Mouse (Mus musculus) Patski (cell line): Measurements from ENCODE around the gene Ccl25. TPM values are rescaled to one million over a fixed set of nuclear protein-coding genes. Genes with fewer than 3 reads are reported as not detected.

ENCODE experiments used
- ATAC-seq: fragments of 100-300 bp; one replicate; pipeline ENCODE4 v1.8.0; 2021
- CTCF ChIA-PET: fragments of 350-600 bp; sonication (Branson Sonifier 250); formaldehyde crosslinking; loops from one replicate; lab custom pipeline; 2022; ENCODE audit warnings: inconsistent platforms; lab: Charles Lee
- POLR2A ChIA-PET: fragments of 350-600 bp; sonication (Branson Sonifier 250); formaldehyde crosslinking; loops from one replicate; lab custom pipeline; 2022; ENCODE audit warnings: antibody characterized with exemption, inconsistent platforms; lab: Charles Lee
- DNase-seq: peaks from one replicate; pipeline ENCODE4 v3.0.0-alpha.2; 2011; ENCODE audit warnings: low read depth, low spot score
- H3K27me3 ChIP-seq: fragments of 371-371 bp; one replicate; pipeline ENCODE4 v1.5.1; 2021
- CTCF ChIP-seq: fragments of 100-300 bp; IDR thresholded peaks from one replicate; pipeline ENCODE4 v1.5.1; 2021
- in situ Hi-C: fragments of 300-500 bp; cut with MboI; formaldehyde crosslinking; loops from 3 replicates; pipeline ENCODE4 v1.11.1; 2018; ENCODE audit warnings: low pct_unique_long_range_greater_than_20kb, mixed read lengths
- polyA plus RNA-seq: library from polyadenylated mRNA; unstranded; gene quantifications from one replicate; pipeline ENCODE4 v1.2.3, GENCODE M21; 2021

Gene Ccl25
- polyA plus RNA-seq, 1 experiment from 2014 or later = 5.6 TPM

DNA sequence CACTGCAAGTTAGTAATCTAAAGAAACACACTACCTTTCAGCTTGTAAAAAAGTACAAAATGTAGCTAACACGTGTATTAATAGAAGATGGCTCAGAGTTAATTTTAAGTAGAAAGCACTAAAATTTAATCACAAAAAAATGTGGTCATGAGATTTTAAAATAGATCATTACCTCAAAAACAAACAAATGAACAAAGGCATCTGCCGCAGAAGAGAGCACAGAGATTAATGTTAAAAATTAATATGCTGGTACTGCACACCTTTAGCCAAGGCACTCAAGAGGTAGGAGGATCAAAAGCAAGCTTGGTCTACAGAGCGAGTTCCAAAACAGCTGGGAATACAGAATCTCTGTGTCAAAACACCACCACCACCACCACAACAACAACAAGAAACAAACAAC lies 10.2 kb upstream of the Ccl25 start:
- no peaks in the 10 kb centered on the region for H3K27me3 ChIP-seq
- no peak for TF ChIP-seq CTCF
- ATAC-seq = no peak
- DNase-seq = no peak
- ChIA-PET POLR2A (no interaction called here), CTCF (interaction anchor here (1.3 kb wide), 1 partner anchor 16 kb away, joined by 3 read pairs; no protein-coding TSS in a partner anchor)
- in situ Hi-C loops = no loop called here

DNA sequence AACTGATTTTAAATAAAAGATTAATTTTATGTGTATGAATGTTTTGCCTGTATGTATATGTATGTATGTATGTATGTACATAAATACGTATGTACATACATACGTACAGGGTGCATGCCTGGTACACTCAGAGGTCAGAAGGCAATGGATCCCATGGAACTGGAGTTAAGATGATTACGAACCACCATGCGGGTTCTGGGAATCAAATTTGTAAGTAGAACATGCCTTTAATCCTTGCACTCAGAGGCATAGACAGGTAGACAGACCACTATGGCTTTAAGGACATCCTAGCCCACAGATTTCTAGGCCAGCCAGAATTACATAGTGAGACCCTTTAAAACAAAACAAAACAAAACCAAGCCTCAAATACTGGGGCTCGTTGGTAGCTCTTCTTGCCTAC lies 6.9 kb upstream of the Ccl25 start:
- no peak for TF ChIP-seq CTCF
- DNase-seq (no peak), ATAC-seq (no peak)
- in situ Hi-C loops = no loop called here
- POLR2A ChIA-PET = interaction anchor here (1.1 to 1.2 kb wide), 2 partner anchors 22 to 34 kb away, joined by 3 read pairs; no protein-coding TSS in a partner anchor
- CTCF ChIA-PET = interaction anchor here (1.3 kb wide), 1 partner anchor 87 kb away, joined by 3 read pairs; no protein-coding TSS in a partner anchor
- H3K27me3 ChIP-seq = no peaks in the 10 kb centered on the region

DNA sequence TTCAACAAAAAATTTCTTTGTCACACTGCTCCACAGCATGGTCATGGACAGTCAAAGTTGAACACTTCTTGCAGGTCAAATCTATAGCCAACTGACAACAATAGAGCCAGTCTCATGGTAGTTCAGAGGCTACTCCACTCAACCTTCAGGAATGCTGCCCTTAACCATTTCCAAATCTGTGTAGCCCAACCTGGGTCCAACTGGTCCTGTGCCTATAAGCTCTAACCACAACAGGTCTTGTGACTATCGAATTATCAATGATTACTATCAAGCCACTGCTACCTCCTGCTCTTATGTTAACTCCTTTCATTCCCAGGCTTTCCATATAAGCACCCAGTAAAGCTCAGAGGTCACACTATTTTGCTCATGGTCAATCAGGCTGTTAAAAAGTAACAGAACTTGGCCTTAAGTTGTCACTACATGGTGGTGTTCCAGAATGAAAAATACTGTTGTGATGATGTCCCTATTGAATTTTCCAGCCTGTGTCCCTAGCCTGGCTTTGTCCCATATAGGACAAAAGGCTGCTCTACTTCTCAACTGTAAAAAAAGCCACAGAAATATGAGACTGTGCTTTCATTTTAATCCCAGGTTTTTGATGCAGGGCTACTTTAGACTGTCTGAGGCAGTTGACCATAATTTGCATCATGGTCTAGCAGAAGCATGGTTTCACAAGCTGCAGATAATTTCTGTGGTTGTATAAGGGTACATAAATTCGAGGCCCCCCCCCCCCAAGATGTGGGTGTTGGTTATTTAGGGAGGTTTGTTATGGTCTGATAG lies 6.0 kb upstream of the Ccl25 start:
- POLR2A ChIA-PET = interaction anchor here (0.5 to 1.1 kb wide), 2 partner anchors 22 to 115 kb away, joined by 3 read pairs; no protein-coding TSS in a partner anchor
- peak; percentile 38 for ATAC-seq
- CTCF ChIA-PET = interaction anchor here (1.3 kb wide), 1 partner anchor 87 kb away, joined by 3 read pairs; no protein-coding TSS in a partner anchor
- no peak for DNase-seq
- in situ Hi-C loops = no loop called here
- TF ChIP-seq CTCF = no peak
- no peaks in the 10 kb centered on the region for H3K27me3 ChIP-seq

GRCm38 (mm10) chr8:4319573-4319872 lies 5.5 kb upstream of the Ccl25 start:
- in situ Hi-C loops = no loop called here
- DNase-seq (no peak), ATAC-seq (no peak)
- ChIA-PET CTCF (no interaction called here), POLR2A (no interaction called here)
- no peak for TF ChIP-seq CTCF
- no peaks in the 10 kb centered on the region for H3K27me3 ChIP-seq

DNA sequence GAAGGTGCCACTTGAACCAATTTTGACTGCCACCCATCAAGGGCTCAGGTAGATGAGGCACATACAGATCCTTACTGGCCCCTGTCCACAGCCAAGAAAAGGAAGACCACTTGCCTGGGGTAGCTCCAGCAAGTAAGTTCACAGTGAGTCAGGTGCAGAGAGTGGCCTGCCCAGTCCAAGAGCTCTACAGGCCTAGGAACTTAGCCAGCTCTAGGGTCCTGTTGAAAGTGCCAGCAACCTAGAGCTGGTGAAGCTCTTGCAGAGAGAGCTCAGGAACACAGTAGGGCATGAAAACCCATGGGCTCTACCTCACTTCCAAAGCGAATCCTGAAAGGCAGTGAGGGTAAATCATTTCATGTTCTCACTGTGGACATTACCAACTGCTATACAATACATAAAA lies 4.6 kb upstream of the Ccl25 start:
- POLR2A ChIA-PET = interaction anchor here (1.3 kb wide), 1 partner anchor 9 kb away, joined by 4 read pairs; no protein-coding TSS in a partner anchor
- CTCF ChIA-PET = interaction anchor here (0.7 kb wide), 1 partner anchor 20 kb away, joined by 3 read pairs; no protein-coding TSS in a partner anchor
- TF ChIP-seq CTCF = no peak
- DNase-seq = no peak
- in situ Hi-C loops = loop anchor here (5.0 kb wide), 1 partner anchor 43 kb away; the partner anchor contains the start of gene Timm44
- ATAC-seq = no peak
- no peaks in the 10 kb centered on the region for H3K27me3 ChIP-seq

DNA sequence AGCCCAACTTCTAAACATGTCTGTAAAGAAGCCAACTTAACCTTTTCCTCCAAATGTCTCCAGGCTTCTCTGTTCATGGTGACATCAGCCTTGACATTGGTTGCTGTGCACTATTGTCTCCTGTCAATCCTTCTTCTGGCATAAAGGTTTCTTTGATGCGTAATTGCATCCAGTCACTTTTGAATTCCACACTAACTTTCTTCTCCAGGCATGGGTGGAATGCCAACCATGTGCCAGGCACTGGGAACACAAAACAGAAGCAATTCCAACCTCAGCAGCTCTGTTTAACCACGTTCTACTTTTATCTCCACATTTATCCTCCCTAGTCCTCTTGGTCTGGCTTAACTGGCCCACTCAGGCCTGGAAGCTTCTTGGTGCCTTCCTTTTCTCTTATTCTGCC lies 4.0 kb upstream of the Ccl25 start:
- POLR2A ChIA-PET = interaction anchor here (1.2 to 1.3 kb wide), 2 partner anchors 9 to 65 kb away, joined by 3 to 4 read pairs; no protein-coding TSS in a partner anchor
- CTCF ChIA-PET = interaction anchor here (0.7 to 2.4 kb wide), 6 partner anchors 9 to 70 kb away, joined by 3 to 39 read pairs (median 13); partner anchors contain the start of gene Ctxn1
- in situ Hi-C loops = loop anchor here (5.0 kb wide), 1 partner anchor 44 kb away; the partner anchor contains the start of gene Timm44
- no peak for ATAC-seq
- no peak for DNase-seq
- H3K27me3 ChIP-seq = no peaks in the 10 kb centered on the region
- no peak for TF ChIP-seq CTCF

- ChIA-PET CTCF (interaction anchor here (0.6 to 2.4 kb wide), 28 partner anchors 10 to 647 kb away, joined by 3 to 39 read pairs (median 4); partner anchors contain the start of genes Ctxn1, Snapc2 and Trappc5), POLR2A (interaction anchor here (1.2 kb wide), 1 partner anchor 66 kb away, joined by 3 read pairs; no protein-coding TSS in a partner anchor)
- DNase-seq (no peak), ATAC-seq (no peak)
- H3K27me3 ChIP-seq = no peaks in the 10 kb centered on the region
- in situ Hi-C loops = loop anchor here (5.0 kb wide), 1 partner anchor 45 kb away; the partner anchor contains the start of gene Timm44
- peak; percentile 94 for TF ChIP-seq CTCF
These were observed 2.5 kb upstream of the Ccl25 start for GRCm38 (mm10) chr8:4322470-4322869.

GRCm38 (mm10) chr8:4323917-4324316 lies 1.1 kb upstream of the Ccl25 start:
- in situ Hi-C loops = loop anchor here (5.0 kb wide), 1 partner anchor 47 kb away; the partner anchor contains the start of gene Timm44
- ChIA-PET CTCF (interaction anchor here (0.8 to 1.0 kb wide), 2 partner anchors 11 to 66 kb away, joined by 3 to 4 read pairs; partner anchors contain the start of gene Ctxn1), POLR2A (interaction anchor here (0.7 to 1.3 kb wide), 3 partner anchors 16 to 64 kb away, joined by 3 to 4 read pairs (median 3); no protein-coding TSS in a partner anchor)
- ATAC-seq = no peak
- no peak for DNase-seq
- H3K27me3 ChIP-seq = no peaks in the 10 kb centered on the region
- no peak for TF ChIP-seq CTCF

DNA sequence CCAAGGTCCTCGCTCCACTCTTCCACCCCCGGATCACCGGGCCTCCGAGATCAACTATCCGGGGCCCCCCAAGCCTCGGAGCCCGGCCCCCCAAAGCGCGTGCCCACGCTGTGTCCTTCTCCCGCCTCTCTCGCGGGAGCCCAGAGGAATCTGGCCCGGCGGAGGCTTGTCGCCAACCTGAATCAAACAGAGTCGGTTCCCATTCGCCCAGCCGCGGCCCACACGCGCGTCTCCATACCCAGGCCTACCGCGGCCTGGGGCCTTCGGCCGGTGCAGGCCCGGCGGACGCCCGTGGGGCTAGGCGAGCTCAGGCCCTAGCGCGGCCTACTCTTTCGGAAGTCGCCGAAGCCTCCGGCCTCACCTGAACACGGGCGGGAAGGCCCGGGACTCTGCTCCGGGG lies 485 bp upstream of the Ccl25 start:
- POLR2A ChIA-PET = interaction anchor here (0.7 to 1.3 kb wide), 3 partner anchors 15 to 64 kb away, joined by 3 to 4 read pairs (median 3); no protein-coding TSS in a partner anchor
- DNase-seq (no peak), ATAC-seq (peak; percentile 26)
- in situ Hi-C loops = loop anchor here (5.0 kb wide), 1 partner anchor 47 kb away; the partner anchor contains the start of gene Timm44
- CTCF ChIA-PET = interaction anchor here (1.0 kb wide), 1 partner anchor 66 kb away, joined by 4 read pairs; the partner anchor contains the start of gene Ctxn1
- H3K27me3 ChIP-seq = no peaks in the 10 kb centered on the region
- no peak for TF ChIP-seq CTCF

DNA sequence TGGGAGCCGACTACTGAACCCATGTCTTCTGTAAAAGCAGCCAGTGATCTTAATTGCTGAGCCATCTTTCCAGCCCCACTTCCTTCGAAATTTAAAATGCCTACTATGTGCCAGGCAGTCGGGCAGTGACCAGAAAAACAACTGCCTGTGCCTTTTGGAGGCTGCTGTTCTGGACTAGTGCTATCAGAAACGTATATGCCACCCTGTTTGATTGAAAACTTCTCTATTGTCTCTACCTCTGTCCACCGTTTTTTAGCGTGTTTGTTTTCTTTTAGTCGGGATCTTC lies 684 bp downstream of the Ccl25 start:
- ATAC-seq (no peak), DNase-seq (no peak)
- in situ Hi-C loops = no loop called here
- ChIA-PET CTCF (interaction anchor here (2.0 to 2.8 kb wide), 2 partner anchors 10 to 14 kb away, joined by 6 to 8 read pairs; no protein-coding TSS in a partner anchor), POLR2A (no interaction called here)
- no peaks in the 10 kb centered on the region for H3K27me3 ChIP-seq
- no peak for TF ChIP-seq CTCF
